ENCODE assay signal across 7 mouse cellular contexts in genomic region chr10:18022312-18022711, GRCm38 (mm10). TPM values are rescaled to one million over a fixed set of nuclear protein-coding genes. Genes with fewer than 3 reads are reported as not detected.
A peak's percentile ranks its signal among the peaks of the same experiment; 100 is the strongest.
DNase-seq lines count a peak whose midpoint lies in the region.

No protein-coding gene starts in this region.

- intact Hi-C loops in gastrocnemius, postnatal 14 days (cut with DNase I; ENCODE audit: low total_unique reads): no loop called here
- intact Hi-C loops in left cerebral cortex, postnatal 25 days (cut with DNase I): loop anchor here (2.0 to 5.0 kb wide), 3 partner anchors 32 to 120 kb away; partner anchors contain the start of genes Heca and Reps1

- peak; percentile 81 for DNase-seq in adrenal gland, adult 2 months
- peak; percentile 93 for DNase-seq in embryo, embryonic 10.5 days (ENCODE audit: low spot score)
- DNase-seq in gastrocnemius, postnatal 14 days: peak; percentile 70
- peak; percentile 87 for DNase-seq in induced T-regulatory cell, adult 2 months (ENCODE audit: low read depth)
- DNase-seq in left cerebral cortex, postnatal 25 days (ENCODE audit: low spot score in 2 of 2): peak; percentile 30 to 62
- peak; percentile 86 for DNase-seq in mesoderm, embryonic 11.5 days (ENCODE audit: low read depth, low spot score)
- DNase-seq in right cerebral cortex, postnatal 36 days (ENCODE audit: low spot score in 2 of 2): peak; percentile 18 to 24

RNA-seq across cellular contexts. Expression of gene Abracl, which starts 0.8 kb away (rescaled TPM):
- total RNA-seq in adrenal gland, adult 2 months (2021): 10 to 100 TPM; 18.2 to 18.8 TPM
- polyA plus RNA-seq in adrenal gland, adult 2 months (2012; rRNA removed): 5.7 and 6.0 TPM in 2 replicates
- total RNA-seq in gastrocnemius, postnatal 14 days (2021): 10 to 100 TPM; 10.7 to 11.5 TPM
- total RNA-seq in left cerebral cortex, postnatal 25 days (2021): 10 to 100 TPM; 13.3 to 15.0 TPM

RNA-seq across cellular contexts. Expression of gene Reps1, which starts 33.3 kb away (rescaled TPM):
- 10 to 100 TPM; 33.6 to 33.9 TPM for total RNA-seq in adrenal gland, adult 2 months (2021)
- 24.8 and 30.4 TPM in 2 replicates for polyA plus RNA-seq in adrenal gland, adult 2 months (2012; rRNA removed)
- 10 to 100 TPM; 23.0 to 29.6 TPM for total RNA-seq in gastrocnemius, postnatal 14 days (2021)
- total RNA-seq in left cerebral cortex, postnatal 25 days (2021): 10 to 100 TPM; 51.0 to 58.0 TPM

Comparison
In these comparisons a context has a peak if more than half of its experiments do, and no peak if none do; other contexts are left out.
1. Peak in every context shown above with its lines: DNase-seq.
2. DNase-seq: peak in every context shown above with its lines; median percentile 93 in embryo, embryonic 10.5 days; 87 in induced T-regulatory cell, adult 2 months; 86 in mesoderm, embryonic 11.5 days; 81 in adrenal gland, adult 2 months; 70 in gastrocnemius, postnatal 14 days; 46 in left cerebral cortex, postnatal 25 days; 21 in right cerebral cortex, postnatal 36 days.